Mouse (Mus musculus) intestine, embryonic 16.5 days (tissue): ENCODE measurements around the gene Oaz3. TPM values are rescaled to one million over a fixed set of nuclear protein-coding genes. Genes with fewer than 3 reads are reported as not detected.

Source experiments
- ATAC-seq: fragments of 200-750 bp; cut with Nextera tagmentation; 2 replicates; pipeline ENCODE4 v1.8.0; 2017; ENCODE audit warnings: moderate TSS enrichment, moderate library complexity
- H3K27ac ChIP-seq: fragments of 300-500 bp; sonication (generic); 2 replicates; pipeline ENCODE4 v1.5.1; 2014; ENCODE audit warnings: mild to moderate bottlenecking, low read length
- H3K27me3 ChIP-seq: fragments of 300-500 bp; sonication (generic); replicated peaks from 2 replicates; pipeline ENCODE4 v1.6.1; 2014; ENCODE audit warnings: low read length, control low read depth, mixed read lengths; ENCODE audit not compliant: control insufficient read depth, insufficient read depth
- H3K36me3 ChIP-seq: fragments of 300-500 bp; sonication (generic); 2 replicates; pipeline ENCODE4 v1.6.1; 2014; ENCODE audit warnings: low read length, control low read depth; ENCODE audit not compliant: control insufficient read depth, insufficient read depth
- H3K4me1 ChIP-seq: fragments of 300-500 bp; sonication (generic); 2 replicates; pipeline ENCODE4 v1.6.1; 2014; ENCODE audit warnings: low read length, control low read depth, mixed read lengths; ENCODE audit not compliant: control insufficient read depth, insufficient read depth
- H3K4me2 ChIP-seq: fragments of 300-500 bp; sonication (generic); 2 replicates; pipeline ENCODE4 v1.6.1; 2014; ENCODE audit warnings: low read depth, low read length, control low read depth
- H3K4me3 ChIP-seq: fragments of 300-500 bp; sonication (generic); 2 replicates; pipeline ENCODE4 v1.5.1; 2014; ENCODE audit warnings: mild to moderate bottlenecking, low read length
- H3K9ac ChIP-seq: fragments of 300-500 bp; sonication (generic); 2 replicates; pipeline ENCODE4 v1.6.1; 2014; ENCODE audit warnings: low read depth, low read length
- H3K9me3 ChIP-seq: fragments of 300-500 bp; sonication (generic); 2 replicates; pipeline ENCODE4 v1.6.1; 2016; ENCODE audit warnings: low read length, control low read depth; ENCODE audit not compliant: control insufficient read depth
- WGBS: fragments of 180-500 bp; shearing (Covaris S2); extraction: QIAGEN DNeasy Blood & Tissue Kit; methylation state at CpG from one replicate; pipeline ENCODE4 v1.1.7; 2014; 5-methylcytosine and 5-hydroxymethylcytosine counted together
- polyA plus RNA-seq: library from polyadenylated mRNA; unstranded; fragments of >200 nt; fragmentation: Nextera tagmentation; extraction: Ambion mirVana; gene quantifications from 2 replicates; pipeline ENCODE4 v1.2.1, GENCODE M21; 2015

The Oaz3 gene
- polyA plus RNA-seq, 1 experiment from 2014 or later: 0.23 TPM

DNA sequence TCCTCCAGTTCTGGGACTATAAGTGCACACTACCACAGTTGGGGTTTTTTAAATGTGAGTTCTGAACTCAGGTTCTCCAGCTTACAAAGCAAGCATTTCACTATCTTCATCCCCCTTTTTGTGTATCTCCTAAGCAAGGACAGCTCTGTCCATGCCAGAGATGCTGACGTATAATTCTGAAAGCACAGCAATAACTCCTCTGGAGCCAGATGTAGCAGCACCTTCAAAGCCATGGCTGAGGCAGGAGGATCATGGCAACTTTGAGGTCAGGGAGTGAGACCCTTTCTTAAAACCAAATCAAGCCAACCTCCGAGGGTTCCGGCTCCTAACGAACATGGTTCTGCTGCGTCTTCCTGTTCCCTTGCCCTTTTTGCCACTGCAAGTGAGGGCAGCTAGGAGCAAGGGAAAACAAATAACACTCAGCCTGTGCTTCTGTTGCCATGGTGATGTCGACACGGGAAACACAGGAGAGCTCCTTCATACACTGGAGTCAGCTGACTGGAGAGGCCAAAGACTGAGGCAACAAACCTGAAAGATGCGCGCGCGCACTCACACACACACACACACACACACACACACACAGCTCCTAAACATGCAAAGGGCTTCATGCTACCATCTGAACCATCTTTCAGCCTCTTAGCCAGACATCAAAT lies 20.3 kb upstream of the Oaz3 start:
- no peak overlapping the region for H3K27ac ChIP-seq
- H3K36me3 ChIP-seq: no peaks in the 10 kb centered on the region
- H3K27me3 ChIP-seq: no peaks in the 10 kb centered on the region
- no peak for ATAC-seq
- no peak overlapping the region for H3K4me2 ChIP-seq
- no peak overlapping the region for H3K9ac ChIP-seq
- no peaks in the 10 kb centered on the region for H3K4me1 ChIP-seq
- H3K4me3 ChIP-seq: no peak overlapping the region
- H3K9me3 ChIP-seq: no peaks in the 10 kb centered on the region
- WGBS: 51% methylated on average over 11 of the region's 11 CpGs

DNA sequence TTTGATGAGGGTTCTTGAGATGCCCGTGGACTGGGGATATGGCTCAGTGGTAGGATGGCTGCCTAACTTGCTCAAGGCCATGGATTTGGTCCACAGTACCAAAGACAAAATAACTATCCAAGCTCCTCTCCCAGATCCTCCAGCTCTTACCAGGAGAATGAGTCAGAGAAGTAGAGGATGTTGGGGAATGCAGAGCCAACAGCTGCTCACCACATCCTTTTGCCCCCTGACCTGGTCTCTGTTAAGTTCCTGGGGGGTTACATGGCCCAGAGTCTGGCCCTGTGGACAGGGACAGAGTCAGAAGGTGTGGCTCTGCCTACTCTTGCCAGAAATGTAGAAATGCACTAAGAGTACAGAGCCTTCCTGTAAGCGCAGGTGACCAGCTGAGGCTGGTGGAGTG lies 16.1 kb upstream of the Oaz3 start:
- 0 out of 2 replicates have a peak, but pooled peaks cover 3% of the 10 kb centered on the region for H3K4me1 ChIP-seq
- no peaks in the 10 kb centered on the region for H3K36me3 ChIP-seq
- no peak overlapping the region for H3K27ac ChIP-seq
- no peak overlapping the region for H3K9ac ChIP-seq
- H3K4me3 ChIP-seq: no peak overlapping the region
- WGBS: 93% methylated on average over 2 of the region's 2 CpGs
- no peak for ATAC-seq
- H3K9me3 ChIP-seq: no peaks in the 10 kb centered on the region
- no peaks in the 10 kb centered on the region for H3K27me3 ChIP-seq
- H3K4me2 ChIP-seq: no peak overlapping the region

DNA sequence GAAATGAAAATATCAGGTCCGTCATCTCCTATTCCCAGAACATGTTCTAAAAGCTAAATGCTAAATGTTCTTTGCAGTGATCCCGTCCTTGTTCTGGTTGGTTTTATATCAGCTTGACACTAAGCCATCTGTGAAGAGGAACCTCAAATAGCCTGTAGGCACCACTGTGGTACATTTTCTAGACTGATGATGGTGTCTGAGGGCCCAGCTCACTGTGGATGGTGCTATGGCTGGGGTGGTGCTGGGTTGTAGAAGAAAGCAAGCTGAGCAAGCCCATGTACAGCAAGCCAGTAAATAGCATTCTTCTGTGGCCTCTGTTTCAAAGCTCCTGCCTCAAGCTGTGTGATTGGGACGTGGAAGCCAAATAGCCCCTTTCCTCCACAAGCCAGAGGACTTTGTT lies 13.3 kb upstream of the Oaz3 start:
- Histone ChIP-seq H3K27ac (no peak overlapping the region), H3K27me3 (no peaks in the 10 kb centered on the region), H3K4me1 (0 out of 2 replicates have a peak, but pooled peaks cover 3% of the 10 kb centered on the region), H3K9me3 (no peaks in the 10 kb centered on the region), H3K9ac (no peak overlapping the region), H3K4me2 (no peak overlapping the region), H3K36me3 (no peaks in the 10 kb centered on the region), H3K4me3 (no peak overlapping the region)
- no peak for ATAC-seq
- WGBS: 75% methylated on average over 3 of the region's 3 CpGs

DNA sequence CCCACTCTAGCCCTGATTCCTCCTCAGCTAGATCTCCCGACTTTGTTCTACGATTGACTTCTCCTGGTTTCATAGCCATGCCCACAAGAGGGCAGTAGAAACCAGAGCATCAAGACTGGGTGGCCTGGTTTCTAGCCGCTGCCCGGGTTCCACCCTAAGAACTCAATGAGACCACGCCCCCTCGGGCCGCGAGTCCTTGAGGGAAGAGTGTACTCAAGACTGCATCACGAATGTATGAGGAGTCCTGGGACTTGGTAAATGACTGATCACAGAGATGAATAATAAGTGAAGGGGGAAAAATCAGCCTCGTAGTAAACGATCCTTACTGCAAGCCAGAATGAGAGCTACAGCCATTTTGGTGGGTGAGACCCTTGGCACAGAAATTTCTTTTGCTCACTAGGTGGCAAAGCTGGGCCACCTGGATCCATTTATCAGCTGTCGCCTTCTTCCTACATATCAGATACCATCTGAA lies 12.8 kb upstream of the Oaz3 start:
- no peak overlapping the region for H3K9ac ChIP-seq
- H3K27ac ChIP-seq: no peak overlapping the region
- H3K4me3 ChIP-seq: peak overlapping the region; percentile 31
- ATAC-seq: peak; percentile 93
- H3K27me3 ChIP-seq: no peaks in the 10 kb centered on the region
- no peaks in the 10 kb centered on the region for H3K9me3 ChIP-seq
- 2% methylated on average over 12 of the region's 12 CpGs for WGBS
- peak overlapping the region; percentile 50 for H3K4me2 ChIP-seq
- H3K36me3 ChIP-seq: no peaks in the 10 kb centered on the region
- 0 out of 2 replicates have a peak, but pooled peaks cover 3% of the 10 kb centered on the region for H3K4me1 ChIP-seq

DNA sequence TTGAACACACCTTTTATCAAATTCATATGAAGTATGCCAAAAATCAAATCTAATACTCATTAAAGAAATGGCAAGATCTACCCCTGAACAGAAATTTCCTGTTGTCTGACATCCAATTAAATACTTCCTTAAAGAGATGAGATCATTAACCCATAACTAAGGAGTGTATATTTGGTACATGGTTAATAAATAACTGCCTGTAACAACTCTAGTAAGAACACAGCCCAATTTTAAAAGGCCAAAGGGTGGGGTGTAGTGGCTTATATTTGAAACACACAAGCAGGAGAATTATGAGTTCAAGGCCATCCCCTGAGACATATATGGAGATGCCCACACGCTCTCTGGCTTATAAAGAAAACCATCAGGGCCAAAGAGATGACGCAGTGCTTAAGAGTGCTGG lies 5.7 kb upstream of the Oaz3 start:
- Histone ChIP-seq H3K27me3 (no peaks in the 10 kb centered on the region), H3K36me3 (peaks cover 22% of the 10 kb centered on the region), H3K27ac (no peak overlapping the region), H3K4me2 (no peak overlapping the region), H3K4me1 (peaks cover 1% of the 10 kb centered on the region; the same call in 1 of the 2 replicates), H3K9ac (no peak overlapping the region), H3K4me3 (no peak overlapping the region), H3K9me3 (no peaks in the 10 kb centered on the region)
- ATAC-seq: peak; percentile 57; the same call in 1 of the 2 replicates
- WGBS: 81% methylated on average over 2 of the region's 2 CpGs

DNA sequence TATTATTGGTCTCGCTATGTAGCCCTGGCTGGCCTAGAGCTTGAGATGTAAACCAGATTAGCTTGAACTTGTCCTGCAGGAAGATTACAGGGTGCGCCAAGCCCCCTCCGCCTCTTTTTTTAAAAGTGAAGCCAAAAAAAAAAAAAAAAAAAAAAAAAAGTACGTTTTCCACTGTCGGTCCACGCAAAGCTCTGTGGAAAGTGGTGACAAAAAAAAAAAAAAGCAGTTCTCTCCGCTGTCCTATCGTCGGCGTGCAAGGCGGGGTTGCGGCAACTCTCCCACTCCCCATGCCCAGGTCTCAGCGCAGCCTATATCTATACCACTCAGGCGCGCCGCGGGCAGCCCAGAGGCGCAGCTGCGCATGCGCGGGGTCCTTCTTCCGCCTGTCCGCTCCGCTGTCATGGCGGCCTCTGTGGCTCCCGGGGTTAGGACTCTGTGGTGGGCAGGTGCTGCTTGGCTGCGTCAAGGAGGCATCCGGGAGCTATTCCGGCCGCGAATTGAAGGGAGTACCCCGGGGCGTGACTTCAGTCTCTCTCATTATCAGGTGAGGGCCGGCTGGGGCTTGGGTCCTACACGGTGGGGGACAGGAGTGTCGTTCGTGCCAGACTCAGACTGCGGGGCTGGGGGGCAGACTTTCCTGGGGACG lies 641 bp downstream of the Oaz3 start, which contains the start of gene Mrpl9:
Gene Mrpl9, plus strand, starts transcription at position 368 of the 646 bp plus-strand sequence.
- Histone ChIP-seq H3K27ac (peak within 1 kb of the TSS; percentile 72), H3K27me3 (0 out of 2 replicates have a peak, but pooled peaks cover 3% of the 10 kb centered on the region), H3K4me2 (peak within 1 kb of the TSS; percentile 66), H3K4me3 (peak within 1 kb of the TSS; percentile 93), H3K36me3 (peaks cover 18% of the 10 kb centered on the region), H3K9me3 (no peaks in the 10 kb centered on the region), H3K4me1 (peaks cover 8% of the 10 kb centered on the region; the same call in 1 of the 2 replicates), H3K9ac (peak within 1 kb of the TSS; percentile 95)
- under 1% methylated on average over 39 of the region's 39 CpGs for WGBS
- ATAC-seq: peak; percentile 99

DNA sequence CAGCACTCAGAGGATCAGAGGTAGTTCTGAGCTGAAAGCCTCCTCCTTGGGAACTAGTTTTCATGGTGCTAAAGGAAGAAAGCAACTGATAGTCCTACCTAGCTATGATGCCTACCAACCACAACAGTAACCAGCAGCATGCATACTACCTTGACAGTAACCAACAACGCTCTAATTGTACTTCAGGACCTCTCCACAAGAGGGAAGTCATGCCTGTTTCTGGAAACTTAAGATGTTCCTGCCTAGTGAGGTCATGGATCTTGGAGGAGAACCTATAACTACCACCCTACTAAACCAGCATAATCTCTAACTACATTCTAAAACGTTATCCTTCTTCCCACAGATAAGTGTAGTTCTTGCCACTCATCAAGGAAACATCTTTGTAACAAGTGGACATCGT lies 2.5 kb downstream of the Oaz3 start:
- H3K9ac ChIP-seq: no peak overlapping the region
- no peak overlapping the region for H3K27ac ChIP-seq
- H3K9me3 ChIP-seq: no peaks in the 10 kb centered on the region
- ATAC-seq: no peak
- peaks cover 8% of the 10 kb centered on the region; the same call in 1 of the 2 replicates for H3K4me1 ChIP-seq
- H3K4me2 ChIP-seq: no peak overlapping the region
- 0 out of 2 replicates have a peak, but pooled peaks cover 3% of the 10 kb centered on the region for H3K27me3 ChIP-seq
- 38% methylated on average over 3 of the region's 3 CpGs for WGBS
- no peak overlapping the region for H3K4me3 ChIP-seq
- H3K36me3 ChIP-seq: peaks cover 8% of the 10 kb centered on the region; the same call in 1 of the 2 replicates

DNA sequence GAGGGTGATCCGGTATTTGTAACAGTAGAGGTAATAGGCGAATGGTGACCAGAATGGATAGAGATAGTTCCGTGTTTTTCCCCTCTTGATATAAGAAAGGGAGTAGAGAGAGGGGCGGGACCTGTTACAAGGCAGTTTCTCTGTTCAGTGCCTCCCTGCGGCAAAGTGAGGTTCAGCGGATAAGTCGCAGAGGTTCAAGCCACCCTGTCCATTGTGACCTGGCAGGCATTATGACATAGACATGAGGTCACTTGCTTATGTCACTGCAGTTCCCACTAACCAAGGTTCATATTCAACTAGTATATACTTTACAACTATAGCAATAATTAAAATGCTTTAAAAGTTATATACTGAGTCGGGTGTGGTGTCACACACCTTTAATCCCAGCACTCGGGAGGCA lies 7.3 kb downstream of the Oaz3 start:
- Histone ChIP-seq H3K4me1 (no peaks in the 10 kb centered on the region), H3K4me3 (no peak overlapping the region), H3K4me2 (no peak overlapping the region), H3K27ac (no peak overlapping the region), H3K36me3 (no peaks in the 10 kb centered on the region), H3K9ac (no peak overlapping the region), H3K27me3 (0 out of 2 replicates have a peak, but pooled peaks cover 3% of the 10 kb centered on the region), H3K9me3 (no peaks in the 10 kb centered on the region)
- ATAC-seq: no peak
- WGBS: 86% methylated on average over 9 of the region's 9 CpGs

DNA sequence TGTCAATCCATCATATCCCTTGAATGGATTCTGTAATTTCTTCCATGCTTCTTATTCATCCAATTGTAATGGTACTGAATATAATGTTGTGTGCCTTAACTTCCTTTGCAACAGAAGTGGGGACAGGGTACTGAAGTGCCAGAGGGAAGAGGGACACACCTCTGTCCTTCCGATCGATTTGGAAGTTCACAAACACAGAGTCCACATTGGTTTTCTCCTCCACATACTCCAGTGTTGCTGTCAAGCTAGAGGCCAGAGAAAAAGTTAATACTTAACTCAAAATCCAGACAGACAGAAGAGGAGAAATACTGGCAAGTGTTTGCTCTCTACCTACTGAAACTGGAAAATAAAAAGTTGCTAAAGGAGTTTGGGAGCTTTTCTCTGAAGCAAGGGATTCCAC lies 9.4 kb downstream of the Oaz3 start:
- Histone ChIP-seq H3K9me3 (no peaks in the 10 kb centered on the region), H3K4me1 (no peaks in the 10 kb centered on the region), H3K9ac (no peak overlapping the region), H3K36me3 (no peaks in the 10 kb centered on the region), H3K27ac (no peak overlapping the region), H3K4me3 (no peak overlapping the region), H3K27me3 (no peaks in the 10 kb centered on the region), H3K4me2 (no peak overlapping the region)
- no peak for ATAC-seq
- WGBS: 51% methylated on average over 2 of the region's 2 CpGs
